Mouse (Mus musculus) small intestine, adult 2 months (tissue): ENCODE results near the gene Gtpbp8. TPM values are rescaled to one million over a fixed set of nuclear protein-coding genes. Genes with fewer than 3 reads are reported as not detected.

Experiments used
- H3K27ac ChIP-seq: fragments of 200-500 bp; 2 replicates; pipeline ENCODE4 v1.5.1; 2012; ENCODE audit warnings: low read depth, low read length, control low read depth, inconsistent platforms; ENCODE audit not compliant: insufficient read depth
- H3K27me3 ChIP-seq: fragments of 200-500 bp; 2 replicates; pipeline ENCODE4 v1.6.1; 2012; ENCODE audit warnings: mild to moderate bottlenecking, moderate library complexity, low read length, inconsistent platforms; ENCODE audit not compliant: control insufficient read depth, insufficient read depth
- H3K36me3 ChIP-seq: fragments of 200-500 bp; 2 replicates; pipeline ENCODE4 v1.6.1; 2012; ENCODE audit warnings: mild to moderate bottlenecking, low read length, control low read depth, inconsistent platforms; ENCODE audit not compliant: control insufficient read depth, insufficient read depth
- H3K4me1 ChIP-seq: fragments of 200-500 bp; 2 replicates; pipeline ENCODE4 v1.6.1; 2012; ENCODE audit warnings: low read length, inconsistent platforms, mixed read lengths; ENCODE audit not compliant: control insufficient read depth, insufficient read depth, insufficient read length
- H3K4me3 ChIP-seq: fragments of 200-500 bp; 2 replicates; pipeline ENCODE4 v1.5.1; 2012; ENCODE audit warnings: low read depth, mild to moderate bottlenecking, control low read depth, inconsistent platforms, low read length, moderate library complexity
- CTCF ChIP-seq: fragments of 200-500 bp; IDR thresholded peaks from 2 replicates; pipeline ENCODE4 v1.5.1; 2012; ENCODE audit warnings: low read depth, mild to moderate bottlenecking, control low read depth, inconsistent platforms, low read length, moderate library complexity, mixed read lengths; ENCODE audit not compliant: insufficient replicate concordance, insufficient read length; ENCODE audit errors: extremely low read depth
- POLR2A ChIP-seq: fragments of 200-500 bp; IDR thresholded peaks from 2 replicates; pipeline ENCODE4 v1.6.1; 2012; ENCODE audit warnings: low read depth, mild to moderate bottlenecking, control low read depth, inconsistent platforms, low read length, moderate library complexity
- WGBS: fragments of 180-500 bp; shearing (Covaris S2); methylation state at CpG from one replicate; pipeline ENCODE4 v1.1.7; 2018; 5-methylcytosine and 5-hydroxymethylcytosine counted together
- polyA plus RNA-seq: library from polyadenylated mRNA; depleted of rRNA; stranded (reverse); fragments of >200 nt; gene quantifications from 2 replicates; pipeline ENCODE4 v1.2.3, GENCODE M21; 2012

Gene Gtpbp8
- polyA plus RNA-seq, 1 experiment, result 6.1 TPM

DNA sequence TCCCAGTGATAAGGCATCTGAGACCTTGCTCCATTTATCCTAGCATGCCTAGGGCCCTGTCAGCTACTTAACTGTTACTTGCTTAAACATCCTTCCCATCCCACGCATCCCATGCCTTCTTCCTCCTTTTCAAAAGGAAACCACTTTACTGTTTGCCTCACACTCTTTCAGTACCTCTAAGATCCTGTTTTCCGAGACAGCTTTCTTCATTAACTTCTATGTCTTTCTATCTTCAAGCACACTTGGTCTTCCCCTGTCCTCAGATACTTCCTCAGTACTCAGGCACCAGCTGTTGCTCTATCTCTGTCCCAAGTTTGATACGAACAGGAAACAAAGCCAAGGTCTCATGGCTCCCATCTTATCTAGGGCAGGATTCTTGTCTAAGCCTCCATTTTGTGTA, 27.5 kb upstream of the Gtpbp8 start:
- Histone ChIP-seq H3K27me3 (no peaks in the 10 kb centered on the region), H3K27ac (no peak overlapping the region), H3K4me1 (peaks cover 2% of the 10 kb centered on the region; the same call in 1 of the 2 replicates), H3K4me3 (no peak overlapping the region), H3K36me3 (no peaks in the 10 kb centered on the region)
- 72% methylated on average over 3 of the region's 3 CpGs for WGBS
- TF ChIP-seq CTCF (no peak), POLR2A (no peak)

DNA sequence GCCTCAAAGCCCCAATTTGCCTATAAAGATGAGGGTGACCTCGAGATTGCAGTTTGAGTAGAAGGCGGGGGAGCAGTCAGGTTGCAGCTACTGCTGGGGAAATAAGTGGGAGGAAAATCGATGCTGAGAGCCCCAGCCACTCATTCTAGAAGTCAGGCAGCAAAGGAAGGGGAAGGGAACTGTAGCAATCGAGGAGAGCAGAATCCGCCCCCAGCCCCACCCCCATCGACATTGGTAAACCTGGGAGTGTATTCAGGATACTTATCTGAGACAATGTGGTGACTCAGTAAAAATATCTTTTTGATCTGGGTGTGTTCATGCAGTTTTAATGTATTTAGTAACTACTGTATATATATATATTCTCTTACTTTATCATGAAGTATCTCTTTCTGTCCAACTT, 26.4 kb upstream of the Gtpbp8 start:
- 53% methylated on average over 6 of the region's 6 CpGs for WGBS
- TF ChIP-seq POLR2A (no peak), CTCF (no peak)

DNA sequence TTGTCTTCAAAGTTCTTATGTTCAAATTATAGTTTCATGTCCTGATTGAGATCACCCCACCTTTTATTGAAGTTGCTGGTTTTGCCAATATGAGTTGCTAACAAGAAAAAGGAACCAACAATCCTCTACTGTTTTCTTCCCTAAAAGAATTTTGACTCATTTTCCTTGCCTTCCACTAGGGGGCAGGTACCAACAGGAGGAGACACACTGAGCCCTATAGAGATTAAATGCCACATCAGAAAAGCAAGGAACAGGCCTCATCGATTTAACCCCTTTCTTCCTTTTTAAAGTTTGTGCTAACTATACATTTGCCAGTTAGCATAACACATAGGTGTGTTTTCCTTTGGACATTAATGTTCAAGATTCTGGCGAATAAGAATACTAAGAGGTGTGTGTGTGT, 21.8 kb upstream of the Gtpbp8 start:
- 31% methylated on average over 2 of the region's 2 CpGs for WGBS
- no peaks in the 10 kb centered on the region for H3K27me3 ChIP-seq
- no peak overlapping the region for H3K4me3 ChIP-seq
- H3K27ac ChIP-seq, result no peak overlapping the region
- TF ChIP-seq CTCF, result no peak
- TF ChIP-seq POLR2A, result no peak
- H3K36me3 ChIP-seq, result no peaks in the 10 kb centered on the region
- peaks cover 2% of the 10 kb centered on the region; the same call in 1 of the 2 replicates for H3K4me1 ChIP-seq

More for the DNA sequence above, 26.4 kb upstream of the Gtpbp8 start:
- no peaks in the 10 kb centered on the region for H3K27me3 ChIP-seq
- no peaks in the 10 kb centered on the region for H3K36me3 ChIP-seq
- H3K4me3 ChIP-seq, result no peak overlapping the region
- no peak overlapping the region for H3K27ac ChIP-seq
- peaks cover 2% of the 10 kb centered on the region; the same call in 1 of the 2 replicates for H3K4me1 ChIP-seq

DNA sequence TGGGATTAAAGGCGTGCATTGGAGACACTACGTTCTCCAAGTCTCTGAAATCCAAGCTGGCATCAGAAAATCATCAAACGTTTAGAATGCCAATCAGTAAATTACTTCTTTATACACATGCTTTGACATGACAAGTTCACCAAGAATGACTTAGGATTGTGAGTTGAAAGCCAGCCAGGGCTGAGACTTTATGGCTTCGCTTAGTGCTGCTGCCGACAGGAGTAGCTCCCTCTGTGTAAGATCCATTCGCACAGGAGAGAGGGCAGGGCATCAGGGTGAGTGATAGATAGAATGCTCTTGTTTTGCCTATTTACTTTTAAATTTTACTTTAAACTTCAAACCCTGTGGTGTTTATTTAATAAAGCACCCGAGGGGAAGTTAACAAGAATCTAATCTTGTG, 21.3 kb upstream of the Gtpbp8 start:
- Histone ChIP-seq H3K27me3 (no peaks in the 10 kb centered on the region), H3K36me3 (no peaks in the 10 kb centered on the region), H3K4me3 (no peak overlapping the region), H3K4me1 (peaks cover under 1% of the 10 kb centered on the region; the same call in 1 of the 2 replicates), H3K27ac (no peak overlapping the region)
- no peak for TF ChIP-seq POLR2A
- 73% methylated on average over 7 of the region's 7 CpGs for WGBS

DNA sequence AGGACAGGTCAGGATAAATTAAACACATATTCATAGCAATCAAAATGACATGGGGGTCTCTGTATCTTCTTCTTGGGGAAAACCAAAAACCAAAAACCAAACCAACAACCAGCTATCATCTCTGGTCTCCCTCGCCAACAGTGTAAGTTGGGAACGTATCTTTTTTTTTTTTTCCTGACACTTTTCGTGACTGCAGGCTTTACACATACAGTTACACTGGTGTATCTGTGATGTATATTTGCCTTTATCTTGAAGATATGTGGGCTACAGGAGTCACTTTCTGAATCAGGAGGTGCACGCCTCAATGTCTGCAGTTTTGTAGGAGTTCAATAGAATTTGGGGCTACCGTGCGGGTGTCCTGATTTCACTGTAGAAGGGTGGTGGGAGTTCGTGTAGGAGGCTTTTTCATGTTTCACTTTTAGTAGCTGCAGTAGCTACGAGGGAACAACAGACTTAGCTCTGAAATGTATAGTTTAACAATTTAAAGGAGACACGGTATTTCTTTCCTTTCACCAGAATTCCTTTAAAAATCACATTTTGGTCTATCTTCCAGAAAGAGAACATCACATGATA, 20.2 kb upstream of the Gtpbp8 start:
- Histone ChIP-seq H3K4me1 (no peaks in the 10 kb centered on the region), H3K36me3 (no peaks in the 10 kb centered on the region), H3K27me3 (no peaks in the 10 kb centered on the region), H3K27ac (no peak overlapping the region), H3K4me3 (no peak overlapping the region)
- 74% methylated on average over 9 of the region's 9 CpGs for WGBS
- TF ChIP-seq CTCF (no peak), POLR2A (no peak)

DNA sequence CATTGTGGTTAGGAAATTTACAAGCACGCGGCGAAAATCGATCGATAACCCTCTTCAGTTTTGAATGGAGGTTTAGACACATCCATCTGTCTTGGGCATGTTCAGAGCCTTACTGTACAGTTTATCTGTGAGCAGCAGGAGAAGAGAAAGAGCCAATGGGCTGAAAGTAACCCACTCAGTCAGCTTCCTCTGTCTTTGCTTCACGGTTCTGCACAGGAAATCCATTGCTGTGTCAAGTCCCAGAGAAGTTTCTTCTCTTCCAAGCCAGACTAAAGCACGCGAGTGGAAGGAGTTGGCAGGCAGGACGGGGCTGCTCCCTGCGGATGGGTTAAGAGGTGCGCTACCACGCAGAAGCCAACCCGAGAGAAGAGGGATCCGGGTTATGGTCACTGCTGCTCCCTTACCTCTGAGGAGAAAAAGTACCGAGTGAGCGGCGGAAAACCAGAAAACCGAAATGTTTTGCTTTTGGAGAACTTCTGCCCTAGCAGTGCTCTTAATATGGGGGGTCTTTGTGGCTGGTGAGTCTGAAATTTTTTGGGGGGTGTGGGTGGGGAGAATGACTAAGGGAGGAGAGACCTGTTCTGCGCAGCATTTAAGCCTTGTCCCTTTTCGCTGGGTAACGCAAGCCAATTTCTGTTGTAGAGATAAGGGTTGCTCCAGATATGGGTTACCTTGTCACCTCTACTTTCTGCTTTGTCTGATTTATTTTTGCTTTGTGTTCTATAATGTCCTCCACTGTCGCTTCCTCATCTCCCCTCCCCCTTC, 19.6 kb upstream of the Gtpbp8 start, which contains the start of gene Cd200r1:
TSS of gene Cd200r1 (plus strand) at position 182 of the 765 bp plus-strand sequence.
- Histone ChIP-seq H3K36me3 (no peaks in the 10 kb centered on the region), H3K4me1 (no peaks in the 10 kb centered on the region), H3K4me3 (peak within 1 kb of the TSS; percentile 54), H3K27ac (peak within 1 kb of the TSS; percentile 43), H3K27me3 (no peaks in the 10 kb centered on the region)
- TF ChIP-seq CTCF (no peak), POLR2A (no peak)
- WGBS, result 66% methylated on average over 22 of the region's 22 CpGs

DNA sequence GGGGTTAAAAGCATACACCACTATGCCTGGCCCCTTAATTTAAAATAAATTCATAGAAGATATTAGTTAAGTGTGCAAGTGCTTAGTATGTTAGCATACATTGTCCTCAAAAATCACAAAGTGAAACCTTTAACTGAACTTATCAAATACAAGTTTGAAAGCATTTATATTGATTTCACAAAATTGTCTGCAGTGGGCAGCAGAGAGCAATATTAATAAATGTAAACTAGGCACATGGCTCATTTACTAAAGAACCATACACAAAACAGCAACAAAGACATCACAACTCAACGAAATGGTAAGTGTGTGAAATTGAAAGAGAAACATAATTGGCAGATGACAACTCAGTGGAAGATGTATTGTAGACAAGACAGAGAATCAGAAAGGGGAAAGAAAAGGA, 15.6 kb upstream of the Gtpbp8 start:
- no peaks in the 10 kb centered on the region for H3K4me1 ChIP-seq
- 27% methylated on average over 1 of the region's 1 CpGs for WGBS
- no peak for TF ChIP-seq CTCF
- no peak for TF ChIP-seq POLR2A

More for the DNA sequence above, 15.6 kb upstream of the Gtpbp8 start:
- H3K4me3 ChIP-seq, result no peak overlapping the region
- no peak overlapping the region for H3K27ac ChIP-seq
- H3K27me3 ChIP-seq, result no peaks in the 10 kb centered on the region
- no peaks in the 10 kb centered on the region for H3K36me3 ChIP-seq
